Mouse (Mus musculus) brown adipose tissue, adult 24 weeks (tissue): ENCODE results near the gene B3galt4. TPM values are rescaled to one million over a fixed set of nuclear protein-coding genes. Genes with fewer than 3 reads are reported as not detected.

Experiments
- H3K27ac ChIP-seq: fragments of 200-500 bp; replicated peaks from 2 replicates; pipeline ENCODE4 v1.5.1; 2012; ENCODE audit warnings: low read depth, mild to moderate bottlenecking, low read length
- H3K4me1 ChIP-seq: fragments of 200-500 bp; 2 replicates; pipeline ENCODE4 v1.6.1; 2012; ENCODE audit warnings: low read length, mixed read lengths; ENCODE audit not compliant: control insufficient read depth, insufficient read depth, insufficient read length
- H3K4me3 ChIP-seq: fragments of 200-500 bp; 2 replicates; pipeline ENCODE4 v1.5.1; 2012; ENCODE audit warnings: low read depth, mild to moderate bottlenecking, low read length, moderate library complexity; ENCODE audit not compliant: insufficient read depth
- polyA plus RNA-seq: library from polyadenylated mRNA; stranded (reverse); fragments of >200 nt; gene quantifications from 2 replicates; pipeline ENCODE4 v1.2.4, GENCODE M21; 2012; ENCODE audit not compliant: missing spikeins, insufficient read depth, insufficient read length

B3galt4 gene
- polyA plus RNA-seq, 1 experiment = 2.4 TPM

DNA sequence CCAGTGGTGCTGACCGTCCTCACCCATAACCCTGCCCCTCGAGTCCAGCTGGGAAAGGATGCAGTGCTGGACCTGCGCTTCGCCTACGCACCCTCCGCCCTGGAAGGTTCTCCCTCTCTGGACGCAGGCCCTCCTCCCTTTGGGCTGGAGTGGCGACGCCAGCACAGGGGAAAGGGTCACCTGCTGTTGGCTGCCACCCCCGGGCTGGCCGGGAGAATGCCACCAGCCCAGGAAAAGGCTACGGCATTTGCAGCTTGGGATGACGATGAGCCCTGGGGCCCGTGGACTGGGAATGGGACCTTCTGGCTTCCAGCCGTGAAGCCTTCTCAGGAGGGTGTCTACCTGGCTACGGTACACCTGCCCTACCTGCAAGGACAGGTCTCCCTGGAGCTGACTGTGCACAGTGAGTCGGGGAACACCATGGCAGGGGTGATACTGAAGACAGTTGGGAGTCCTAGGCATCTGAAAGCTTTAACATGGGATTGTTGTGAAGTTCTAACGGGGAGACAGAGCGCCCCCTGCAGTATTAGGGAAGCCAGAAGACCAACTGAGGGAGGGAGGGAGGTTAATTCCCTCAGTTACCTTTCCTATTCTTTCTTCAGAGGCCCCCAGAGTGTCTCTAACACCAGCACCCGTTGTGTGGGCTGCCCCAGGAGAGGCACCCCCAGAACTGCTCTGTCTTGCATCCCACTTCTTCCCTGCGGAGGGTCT, 25.7 kb downstream of the B3galt4 start:
- no peaks in the 10 kb centered on the region for H3K4me1 ChIP-seq
- H3K27ac ChIP-seq = no peak overlapping the region
- no peak overlapping the region for H3K4me3 ChIP-seq

DNA sequence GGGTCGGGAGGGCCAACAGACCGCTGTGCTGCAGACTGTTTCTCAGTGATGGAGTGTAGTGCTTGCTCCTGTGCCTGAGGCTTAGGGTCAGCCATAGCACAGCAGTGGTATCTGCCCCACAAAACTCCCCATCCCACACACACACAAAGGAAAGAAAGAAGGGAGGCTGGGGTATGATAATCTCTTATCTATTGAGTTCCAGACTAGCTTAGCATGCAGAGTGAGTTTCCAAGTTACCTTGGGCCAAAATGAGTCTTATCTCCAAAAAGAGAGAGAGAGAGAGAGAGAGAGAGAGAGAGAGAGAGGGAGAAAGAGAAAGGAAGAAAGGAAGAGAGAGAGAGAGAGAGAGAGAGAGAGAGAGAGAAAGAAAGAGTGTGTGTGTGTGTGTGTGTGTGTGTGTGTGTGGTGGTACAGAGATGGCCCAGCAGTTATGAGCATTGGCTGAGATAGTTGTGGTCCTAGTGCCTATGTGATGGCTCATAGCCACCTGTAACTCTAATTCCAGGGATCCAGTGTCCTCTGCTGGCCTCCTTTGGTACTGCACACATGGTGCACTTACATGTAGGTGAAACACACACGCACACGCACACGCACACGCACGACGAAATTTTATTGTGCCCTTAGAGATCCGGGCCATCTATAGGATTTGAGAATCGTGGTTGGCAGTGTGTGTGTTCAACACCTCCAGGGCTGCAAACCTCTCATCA, 26.6 kb downstream of the B3galt4 start:
- no peak overlapping the region for H3K27ac ChIP-seq
- H3K4me3 ChIP-seq = no peak overlapping the region
- no peaks in the 10 kb centered on the region for H3K4me1 ChIP-seq

- no peak overlapping the region for H3K4me3 ChIP-seq
- peaks cover 10% of the 10 kb centered on the region; the same call in 1 of the 2 replicates for H3K4me1 ChIP-seq
- no peak overlapping the region for H3K27ac ChIP-seq
These were observed 29.9 kb downstream of the B3galt4 start for GRCm38 (mm10) chr17:33921361-33921760.

GRCm38 (mm10) chr17:33920282-33921097, 30.8 kb downstream of the B3galt4 start:
- Histone ChIP-seq H3K4me3 (peak overlapping the region; percentile 96), H3K27ac (peak overlapping the region; percentile 85), H3K4me1 (peaks cover 10% of the 10 kb centered on the region; the same call in 1 of the 2 replicates)

DNA sequence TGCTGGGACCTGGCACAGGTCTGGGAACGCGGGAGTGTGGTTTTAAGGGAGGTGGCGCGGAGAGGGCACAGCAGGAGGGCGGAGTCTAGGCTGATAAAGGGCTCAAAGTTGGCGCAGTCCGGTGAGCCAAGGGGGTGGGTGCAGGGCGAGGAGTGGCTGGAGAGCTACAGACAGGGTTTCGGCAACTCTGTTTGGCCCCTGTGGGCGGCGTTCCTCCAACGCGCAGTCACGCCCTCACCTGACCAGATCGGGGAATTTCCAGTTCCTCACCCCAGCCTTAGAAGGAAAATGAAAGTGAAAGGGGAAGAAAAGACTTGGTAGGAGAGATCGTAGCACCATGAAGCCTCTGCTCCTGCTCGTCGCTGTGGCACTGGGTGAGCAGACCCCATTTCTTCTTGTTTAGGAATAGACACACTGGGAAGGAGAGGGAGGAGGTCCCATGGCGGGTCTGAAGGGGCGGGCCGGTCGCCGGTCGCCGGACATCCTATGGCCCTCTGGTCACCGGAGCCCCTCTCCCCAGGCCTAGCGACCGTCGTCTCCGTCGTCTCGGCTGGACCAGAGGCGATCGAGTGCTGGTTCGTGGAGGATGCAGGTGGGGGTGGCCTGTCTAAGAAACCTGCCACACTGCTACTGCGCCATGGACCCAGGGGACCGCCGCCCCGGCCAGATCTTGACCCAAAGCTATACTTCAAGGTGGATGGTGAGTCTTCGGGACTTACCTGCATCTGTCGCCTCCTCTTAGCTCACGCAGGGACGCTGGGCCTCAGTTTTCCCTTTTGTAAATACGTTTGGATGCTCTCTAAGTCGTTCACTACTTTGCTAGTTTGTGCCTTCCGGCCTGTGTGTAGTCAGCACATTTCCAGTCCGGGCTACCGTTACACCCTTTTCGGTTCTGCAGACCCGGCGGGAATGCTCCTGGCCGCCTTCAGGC, 31.7 kb downstream of the B3galt4 start:
- peak overlapping the region; percentile 96 for H3K4me3 ChIP-seq

DNA sequence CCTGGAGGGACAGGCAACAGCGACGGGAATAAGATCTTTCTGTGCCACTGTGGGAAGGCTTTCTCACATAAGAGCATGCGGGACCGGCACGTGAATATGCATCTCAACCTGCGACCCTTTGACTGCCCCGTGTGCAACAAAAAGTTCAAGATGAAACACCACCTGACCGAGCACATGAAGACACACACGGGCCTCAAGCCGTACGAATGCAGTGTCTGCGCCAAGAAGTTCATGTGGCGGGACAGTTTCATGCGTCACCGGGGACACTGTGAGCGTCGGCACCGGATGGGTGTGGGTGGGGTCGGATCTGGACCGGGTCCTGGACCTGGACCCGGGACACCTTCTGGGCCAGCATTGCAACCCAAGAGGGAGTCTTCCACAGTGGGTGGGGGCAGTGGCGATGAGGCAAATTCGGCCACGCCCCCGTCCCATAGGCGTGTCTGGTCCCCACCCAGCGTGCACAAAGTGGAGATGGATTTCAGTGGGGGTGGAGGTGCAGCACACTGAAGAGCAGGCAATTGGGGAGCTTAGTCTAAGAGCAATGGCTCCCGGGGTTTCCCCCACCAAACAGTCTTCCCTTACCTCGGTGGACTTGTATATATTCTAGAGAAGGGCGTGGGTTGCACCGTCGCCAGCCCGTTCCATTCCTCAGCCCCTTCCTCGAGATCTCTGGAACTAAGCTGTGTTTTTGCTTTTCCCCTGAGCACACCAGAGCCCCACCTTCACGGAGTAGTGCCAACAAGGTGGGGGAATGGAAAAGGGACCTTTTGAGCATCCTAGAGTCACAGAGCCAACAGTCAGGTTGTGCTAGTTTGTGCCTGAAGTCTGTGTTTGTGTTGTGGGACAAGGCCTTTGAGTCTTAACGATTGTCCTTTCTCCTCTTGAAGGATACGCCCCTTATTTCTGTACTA, 32.7 kb downstream of the B3galt4 start:
- Histone ChIP-seq H3K4me1 (peaks cover 10% of the 10 kb centered on the region; the same call in 1 of the 2 replicates), H3K27ac (peak overlapping the region; percentile 85), H3K4me3 (peak overlapping the region; percentile 96)

More for the DNA sequence above, 31.7 kb downstream of the B3galt4 start:
- peaks cover 10% of the 10 kb centered on the region; the same call in 1 of the 2 replicates for H3K4me1 ChIP-seq
- peak overlapping the region; percentile 85 for H3K27ac ChIP-seq

- Histone ChIP-seq H3K4me3 (peak overlapping the region; percentile 96; the same call in 1 of the 2 replicates), H3K4me1 (peaks cover 10% of the 10 kb centered on the region; the same call in 1 of the 2 replicates), H3K27ac (no peak overlapping the region)
These were observed 33.5 kb downstream of the B3galt4 start for GRCm38 (mm10) chr17:33917656-33918292.

GRCm38 (mm10) chr17:33916847-33917655, 34.2 kb downstream of the B3galt4 start:
- H3K4me1 ChIP-seq = peaks cover 10% of the 10 kb centered on the region; the same call in 1 of the 2 replicates
- peak overlapping the region; percentile 96 for H3K4me3 ChIP-seq
- no peak overlapping the region for H3K27ac ChIP-seq

- Histone ChIP-seq H3K4me1 (peaks cover 10% of the 10 kb centered on the region; the same call in 1 of the 2 replicates), H3K27ac (no peak overlapping the region), H3K4me3 (peak overlapping the region; percentile 96)
These were observed 35.0 kb downstream of the B3galt4 start for GRCm38 (mm10) chr17:33916294-33916693.

GRCm38 (mm10) chr17:33915671-33916250, 35.5 kb downstream of the B3galt4 start, which contains the start of the genes Tapbp and Zbtb22:
TSS of gene Tapbp (plus strand) at chr17:33915899.
TSS of gene Zbtb22 (plus strand) at chr17:33915904.
- peaks cover 10% of the 10 kb centered on the region; the same call in 1 of the 2 replicates for H3K4me1 ChIP-seq
- H3K27ac ChIP-seq = no peak within 1 kb of the TSS
- H3K4me3 ChIP-seq = peak within 1 kb of the TSS; percentile 96

DNA sequence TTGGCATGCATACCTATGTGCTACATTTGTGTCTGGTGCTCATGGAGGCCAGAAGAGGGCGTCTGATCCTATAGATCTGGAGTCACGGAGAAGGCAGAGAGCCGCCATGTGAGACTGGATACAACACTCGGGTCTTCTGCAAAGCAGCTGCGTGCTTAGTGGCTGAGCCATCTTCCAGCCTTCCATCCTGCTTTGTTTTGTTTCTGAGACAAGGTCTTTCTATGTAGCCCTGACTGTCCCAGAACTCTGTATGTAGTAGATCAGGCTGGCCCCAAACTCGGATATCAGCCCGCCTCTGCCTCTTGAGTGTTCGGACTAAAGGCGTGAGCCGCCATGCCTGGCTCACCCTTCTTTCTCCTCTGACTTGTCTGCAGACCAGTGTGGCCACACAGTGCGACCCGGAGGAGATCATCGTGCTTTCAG, 36.3 kb downstream of the B3galt4 start:
- Histone ChIP-seq H3K27ac (no peak overlapping the region), H3K4me3 (no peak overlapping the region), H3K4me1 (peaks cover 13% of the 10 kb centered on the region; the same call in 1 of the 2 replicates)

DNA sequence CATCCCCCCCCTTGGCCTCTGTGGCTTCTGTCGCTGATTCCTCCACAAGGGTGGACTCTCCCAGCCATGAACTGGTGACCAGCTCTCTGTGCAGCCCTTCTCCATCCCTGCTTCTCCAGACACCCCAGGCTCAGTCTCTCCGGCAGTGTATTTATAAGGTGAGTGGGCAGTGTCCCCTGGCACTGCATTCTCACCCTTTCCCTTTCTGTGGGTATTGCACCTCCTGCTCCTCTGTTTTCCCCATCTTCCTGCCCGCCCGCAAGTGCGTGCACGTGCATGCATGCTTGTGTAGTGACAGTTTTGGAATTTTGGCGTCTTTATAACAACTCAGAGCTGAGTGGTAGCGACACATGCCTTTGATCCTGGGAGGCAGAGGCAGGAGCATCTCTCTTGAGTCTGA, 37.4 kb downstream of the B3galt4 start:
- H3K27ac ChIP-seq = no peak overlapping the region
- H3K4me3 ChIP-seq = no peak overlapping the region
- peaks cover 13% of the 10 kb centered on the region; the same call in 1 of the 2 replicates for H3K4me1 ChIP-seq
